Mouse (Mus musculus) kidney, adult 2 months (tissue): ENCODE measurements around the gene Wdsub1.

Experiments used
- CTCF ChIP-seq: fragments of 200-500 bp; conservative IDR thresholded peaks from 2 replicates; pipeline ENCODE4 v1.5.1; 2011; ENCODE audit warnings: low read depth, mild to moderate bottlenecking, control low read depth, low read length, moderate library complexity, mixed read lengths; ENCODE audit not compliant: insufficient read depth, insufficient read length
- POLR2A ChIP-seq: fragments of 200-500 bp; IDR thresholded peaks from one replicate; pipeline ENCODE4 v1.6.1; 2011; ENCODE audit warnings: low read depth, low read length, control low read depth

GRCm38 (mm10) chr2:59831831-59832230, 50.6 kb downstream of the Wdsub1 start:
- TF ChIP-seq CTCF (no peak), POLR2A (no peak)
